24 mouse cellular contexts compared by ENCODE assay signal in the genomic region with DNA sequence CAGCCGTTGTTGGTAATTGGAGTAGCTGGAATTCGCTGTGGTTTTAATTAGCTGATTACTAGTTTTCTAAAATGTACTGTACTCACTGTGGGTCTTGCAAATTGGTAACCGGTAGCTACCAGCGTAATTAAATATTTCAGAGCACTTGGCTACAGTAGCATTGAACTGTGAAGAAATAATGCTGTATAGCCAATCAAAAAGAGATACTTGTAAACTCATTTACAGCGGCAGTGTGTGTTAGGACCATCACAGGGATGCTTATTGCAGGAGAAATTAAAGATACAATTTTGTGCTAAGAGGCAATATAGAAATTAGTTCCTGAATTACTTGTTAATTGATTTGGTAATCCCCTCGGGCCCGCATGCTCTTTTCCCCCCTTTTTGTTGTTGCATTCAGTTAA.
"Had no signal": no experiment of that assay in that cellular context is flagged by ENCODE, and none has a peak within 500 bp of the region (broad histone marks: within the 10 kb centered on the region; RNA-seq: fewer than 3 reads in every experiment).

No protein-coding gene starts in this region.

- H3K36me3 ChIP-seq: liver, embryonic 12.5 days had no signal

- DNase-seq: gastrocnemius, adult 2 months; gastrocnemius, postnatal 10 days; gastrocnemius, postnatal 25 days; heart, adult 18-20 months; heart, postnatal 10 days; heart, postnatal 4 days; kidney, adult 18-20 months; kidney, adult 8-10 months; kidney, postnatal 10 days; kidney, postnatal 25 days; kidney, postnatal 4 days; layer of hippocampus, adult 9-11 months; layer of hippocampus, postnatal 36 days; left cerebral cortex, postnatal 4 days had no signal

- ATAC-seq: hindbrain, embryonic 16.5 days; inflammation-experienced regulatory T-cells, adult 6 months; intestine, embryonic 15.5 days; intestine, postnatal 0 days; liver, embryonic 12.5 days had no signal

- H3K27ac ChIP-seq: gastrocnemius, adult 2 months; heart, embryonic 10.5 days; intestine, embryonic 15.5 days; limb, embryonic 13.5 days; limb, embryonic 15.5 days; liver, embryonic 12.5 days; liver, embryonic 14.5 days had no signal

- H3K9me3 ChIP-seq: heart, embryonic 10.5 days; heart, embryonic 12.5 days; intestine, embryonic 15.5 days; limb, embryonic 13.5 days; limb, embryonic 15.5 days; liver, embryonic 12.5 days had no signal

- H3K9ac ChIP-seq: heart, embryonic 12.5 days; intestine, embryonic 15.5 days; limb, embryonic 13.5 days; limb, embryonic 15.5 days; liver, embryonic 12.5 days; liver, embryonic 14.5 days had no signal

- H3K27me3 ChIP-seq: heart, embryonic 12.5 days; intestine, embryonic 15.5 days; limb, embryonic 13.5 days; limb, embryonic 15.5 days; liver, embryonic 12.5 days had no signal

- H3K4me3 ChIP-seq: gastrocnemius, adult 2 months; heart, embryonic 10.5 days; heart, embryonic 12.5 days; intestine, embryonic 15.5 days; limb, embryonic 13.5 days; limb, embryonic 15.5 days; liver, embryonic 12.5 days had no signal

- H3K4me1 ChIP-seq: intestine, embryonic 15.5 days; limb, embryonic 13.5 days; limb, embryonic 15.5 days; liver, embryonic 12.5 days had no signal

- H3K4me2 ChIP-seq: heart, embryonic 12.5 days; intestine, embryonic 15.5 days; limb, embryonic 13.5 days; limb, embryonic 15.5 days; liver, embryonic 12.5 days had no signal
